ENCODE assay signal across 9 mouse cellular contexts in genomic region chr7:121485266-121485665, GRCm38 (mm10).
A peak's percentile ranks its signal among the peaks of the same experiment; 100 is the strongest.
DNase-seq lines count a peak whose midpoint lies in the region; ATAC-seq lines count a peak whose summit lies in the region.
"Had no signal": no experiment of that assay in that cellular context is flagged by ENCODE, and none has a peak within 500 bp of the region (broad histone marks: within the 10 kb centered on the region; RNA-seq: fewer than 3 reads in every experiment).

No protein-coding gene starts in this region.

- no peak overlapping the region for H3K9ac ChIP-seq in forebrain, embryonic 14.5 days (ENCODE audit: low read length)
- no peak overlapping the region for H3K9ac ChIP-seq in forebrain, embryonic 11.5 days (ENCODE audit: low read length)
- H3K9ac ChIP-seq in midbrain, embryonic 11.5 days (ENCODE audit: low read length): no peak overlapping the region
- no peak overlapping the region for H3K9ac ChIP-seq in midbrain, embryonic 15.5 days
- H3K9ac ChIP-seq: heart, embryonic 13.5 days had no signal

- 76% methylated on average over 2 of the region's 2 CpGs for WGBS in forebrain, embryonic 14.5 days
- WGBS in forebrain, embryonic 11.5 days: 75% methylated on average over 2 of the region's 2 CpGs
- 78% methylated on average over 2 of the region's 2 CpGs for WGBS in midbrain, embryonic 11.5 days
- 70% methylated on average over 2 of the region's 2 CpGs for WGBS in midbrain, embryonic 15.5 days

- DNase-seq in forebrain, embryonic 14.5 days (ENCODE audit: low spot score): peak; percentile 60
- DNase-seq in forebrain, embryonic 11.5 days (ENCODE audit: low spot score): no peak
- DNase-seq in midbrain, embryonic 11.5 days (ENCODE audit: low spot score, missing footprints): peak; percentile 75
- peak; percentile 15 for DNase-seq in kidney, postnatal 14 days
- peak; percentile 71 to 76 for DNase-seq in right cerebral cortex, adult 2 months (ENCODE audit: low spot score in 2 of 2)
- no peak for DNase-seq in adrenal gland, adult 8-10 months
- DNase-seq in spleen, postnatal 14 days (ENCODE audit: low spot score in 2 of 2): no peak

- no peak overlapping the region for H3K4me3 ChIP-seq in forebrain, embryonic 14.5 days (ENCODE audit: low read depth, low read length)
- no peak overlapping the region for H3K4me3 ChIP-seq in forebrain, embryonic 11.5 days (ENCODE audit: low read depth, low read length)
- no peak overlapping the region for H3K4me3 ChIP-seq in midbrain, embryonic 11.5 days (ENCODE audit: low read depth, low read length)
- no peak overlapping the region for H3K4me3 ChIP-seq in midbrain, embryonic 15.5 days
- H3K4me3 ChIP-seq: heart, embryonic 13.5 days had no signal

- no peaks in the 10 kb centered on the region for H3K9me3 ChIP-seq in forebrain, embryonic 14.5 days (replicated peaks; ENCODE audit: control insufficient read depth, low read length)
- no peaks in the 10 kb centered on the region for H3K9me3 ChIP-seq in forebrain, embryonic 11.5 days (ENCODE audit: control insufficient read depth, low read length)
- H3K9me3 ChIP-seq in midbrain, embryonic 11.5 days (ENCODE audit: control insufficient read depth, low read length): no peaks in the 10 kb centered on the region
- H3K9me3 ChIP-seq in midbrain, embryonic 15.5 days: no peaks in the 10 kb centered on the region
- H3K9me3 ChIP-seq: heart, embryonic 13.5 days had no signal

- H3K36me3 ChIP-seq in forebrain, embryonic 14.5 days (ENCODE audit: control insufficient read depth, insufficient read depth, low read length): no peaks in the 10 kb centered on the region
- H3K36me3 ChIP-seq in forebrain, embryonic 11.5 days (ENCODE audit: control insufficient read depth, insufficient read depth, low read length): no peaks in the 10 kb centered on the region
- H3K36me3 ChIP-seq in midbrain, embryonic 11.5 days (ENCODE audit: control insufficient read depth, insufficient read depth, low read length): no peaks in the 10 kb centered on the region
- H3K36me3 ChIP-seq in midbrain, embryonic 15.5 days (replicated peaks): no peaks in the 10 kb centered on the region
- H3K36me3 ChIP-seq: heart, embryonic 13.5 days had no signal

- no peak overlapping the region for H3K27ac ChIP-seq in forebrain, embryonic 14.5 days (ENCODE audit: low read depth, low read length)
- no peak overlapping the region for H3K27ac ChIP-seq in forebrain, embryonic 11.5 days (ENCODE audit: low read depth, low read length)
- no peak overlapping the region for H3K27ac ChIP-seq in midbrain, embryonic 11.5 days (ENCODE audit: low read depth, low read length)
- no peak overlapping the region for H3K27ac ChIP-seq in midbrain, embryonic 15.5 days
- H3K27ac ChIP-seq: heart, embryonic 13.5 days had no signal

- H3K4me2 ChIP-seq in forebrain, embryonic 14.5 days (ENCODE audit: low read length): no peak overlapping the region
- no peak overlapping the region for H3K4me2 ChIP-seq in forebrain, embryonic 11.5 days (ENCODE audit: low read depth, low read length, severe bottlenecking)
- H3K4me2 ChIP-seq in midbrain, embryonic 11.5 days: no peak overlapping the region
- no peak overlapping the region for H3K4me2 ChIP-seq in midbrain, embryonic 15.5 days
- H3K4me2 ChIP-seq: heart, embryonic 13.5 days had no signal

- ATAC-seq in forebrain, embryonic 14.5 days: no peak
- no peak for ATAC-seq in forebrain, embryonic 11.5 days (replicated peaks; ENCODE audit: low FRiP score)
- no peak for ATAC-seq in midbrain, embryonic 11.5 days (ENCODE audit: low FRiP score)
- no peak for ATAC-seq in midbrain, embryonic 15.5 days (replicated peaks)

- no peaks in the 10 kb centered on the region for H3K27me3 ChIP-seq in forebrain, embryonic 14.5 days (replicated peaks; ENCODE audit: control insufficient read depth, insufficient read depth, low read length)
- H3K27me3 ChIP-seq in forebrain, embryonic 11.5 days (ENCODE audit: control insufficient read depth, insufficient read depth, low read length): no peaks in the 10 kb centered on the region
- no peaks in the 10 kb centered on the region for H3K27me3 ChIP-seq in midbrain, embryonic 11.5 days (ENCODE audit: control insufficient read depth, insufficient read depth, low read length)
- no peaks in the 10 kb centered on the region for H3K27me3 ChIP-seq in midbrain, embryonic 15.5 days (replicated peaks)
- H3K27me3 ChIP-seq: heart, embryonic 13.5 days had no signal

- no peaks in the 10 kb centered on the region for H3K4me1 ChIP-seq in forebrain, embryonic 14.5 days (ENCODE audit: control insufficient read depth, insufficient read depth, low read length)
- no peaks in the 10 kb centered on the region for H3K4me1 ChIP-seq in forebrain, embryonic 11.5 days (replicated peaks; ENCODE audit: control insufficient read depth, insufficient read depth, low read length)
- no peaks in the 10 kb centered on the region for H3K4me1 ChIP-seq in midbrain, embryonic 11.5 days (ENCODE audit: control insufficient read depth, insufficient read depth, low read length)
- no peaks in the 10 kb centered on the region for H3K4me1 ChIP-seq in midbrain, embryonic 15.5 days
- H3K4me1 ChIP-seq: heart, embryonic 13.5 days had no signal

Comparison
In these comparisons a context has a peak if more than half of its experiments do, and no peak if none do; other contexts are left out.
1. DNase-seq: peak in forebrain, embryonic 14.5 days (single experiment), midbrain, embryonic 11.5 days (single experiment), kidney, postnatal 14 days (single experiment) and right cerebral cortex, adult 2 months (2 of 2); none in forebrain, embryonic 11.5 days (single experiment), adrenal gland, adult 8-10 months (single experiment) and spleen, postnatal 14 days (0 of 2).